Mouse (Mus musculus) intestine, embryonic 16.5 days (tissue): ENCODE measurements around the gene Azi2. TPM values are rescaled to one million over a fixed set of nuclear protein-coding genes. Genes with fewer than 3 reads are reported as not detected.

Experiments
- ATAC-seq: fragments of 200-750 bp; cut with Nextera tagmentation; 2 replicates; pipeline ENCODE4 v1.8.0; 2017; ENCODE audit warnings: moderate TSS enrichment, moderate library complexity
- H3K27ac ChIP-seq: fragments of 300-500 bp; sonication (generic); 2 replicates; pipeline ENCODE4 v1.5.1; 2014; ENCODE audit warnings: mild to moderate bottlenecking, low read length
- H3K27me3 ChIP-seq: fragments of 300-500 bp; sonication (generic); replicated peaks from 2 replicates; pipeline ENCODE4 v1.6.1; 2014; ENCODE audit warnings: low read length, control low read depth, mixed read lengths; ENCODE audit not compliant: control insufficient read depth, insufficient read depth
- H3K36me3 ChIP-seq: fragments of 300-500 bp; sonication (generic); 2 replicates; pipeline ENCODE4 v1.6.1; 2014; ENCODE audit warnings: low read length, control low read depth; ENCODE audit not compliant: control insufficient read depth, insufficient read depth
- H3K4me1 ChIP-seq: fragments of 300-500 bp; sonication (generic); 2 replicates; pipeline ENCODE4 v1.6.1; 2014; ENCODE audit warnings: low read length, control low read depth, mixed read lengths; ENCODE audit not compliant: control insufficient read depth, insufficient read depth
- H3K4me2 ChIP-seq: fragments of 300-500 bp; sonication (generic); 2 replicates; pipeline ENCODE4 v1.6.1; 2014; ENCODE audit warnings: low read depth, low read length, control low read depth
- H3K4me3 ChIP-seq: fragments of 300-500 bp; sonication (generic); 2 replicates; pipeline ENCODE4 v1.5.1; 2014; ENCODE audit warnings: mild to moderate bottlenecking, low read length
- H3K9ac ChIP-seq: fragments of 300-500 bp; sonication (generic); 2 replicates; pipeline ENCODE4 v1.6.1; 2014; ENCODE audit warnings: low read depth, low read length
- H3K9me3 ChIP-seq: fragments of 300-500 bp; sonication (generic); 2 replicates; pipeline ENCODE4 v1.6.1; 2016; ENCODE audit warnings: low read length, control low read depth; ENCODE audit not compliant: control insufficient read depth
- WGBS: fragments of 180-500 bp; shearing (Covaris S2); extraction: QIAGEN DNeasy Blood & Tissue Kit; methylation state at CpG from one replicate; pipeline ENCODE4 v1.1.7; 2014; 5-methylcytosine and 5-hydroxymethylcytosine counted together
- polyA plus RNA-seq: library from polyadenylated mRNA; unstranded; fragments of >200 nt; fragmentation: Nextera tagmentation; extraction: Ambion mirVana; gene quantifications from 2 replicates; pipeline ENCODE4 v1.2.1, GENCODE M21; 2015

The Azi2 gene
- polyA plus RNA-seq = 68.3 and 71.3 TPM in 2 replicates

DNA sequence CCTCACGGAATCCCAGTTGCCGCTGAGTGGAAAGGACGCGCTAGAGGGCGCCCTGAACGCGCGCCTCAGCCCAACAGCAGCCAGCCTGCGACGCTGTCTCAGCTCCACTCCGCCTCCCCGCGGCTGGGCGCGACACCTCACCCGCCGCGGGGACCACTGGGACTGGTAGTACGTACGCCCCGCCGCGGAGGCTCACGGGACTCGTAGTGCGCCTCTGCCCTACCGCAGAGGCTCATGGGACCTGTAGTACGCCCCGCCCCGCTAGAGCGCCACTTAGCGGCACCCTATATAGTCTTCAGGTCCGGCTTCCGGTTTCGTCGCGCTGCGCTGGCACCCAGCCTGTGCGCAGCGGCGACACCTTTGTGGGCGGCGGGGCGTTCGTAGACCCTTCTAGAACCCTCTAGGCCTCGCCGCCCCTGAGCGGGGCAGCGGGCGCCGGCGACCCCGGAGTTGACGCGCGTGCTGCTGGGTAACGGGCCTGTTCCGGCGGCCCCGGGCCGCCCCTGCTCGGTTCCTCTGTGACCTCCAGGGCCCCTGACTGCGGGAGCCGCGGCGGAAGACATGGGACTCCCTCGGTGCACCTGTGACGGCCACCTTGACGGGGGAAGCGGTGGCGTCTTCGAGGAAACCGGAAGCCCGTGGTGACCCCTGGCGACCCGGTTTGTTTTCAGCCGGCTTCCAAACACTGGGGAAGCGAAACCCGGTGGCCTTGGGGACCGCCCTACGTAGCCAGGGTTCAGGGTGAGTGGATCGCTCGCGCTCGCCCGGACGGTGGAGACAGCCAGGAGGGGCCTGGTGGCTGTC, at the start of gene Azi2:
Gene Azi2, plus strand, starts transcription at position 282 of the 804 bp plus-strand sequence.
- Histone ChIP-seq H3K9me3 (no peaks in the 10 kb centered on the region), H3K4me3 (peak within 1 kb of the TSS; percentile 89), H3K9ac (peak within 1 kb of the TSS; percentile 95), H3K4me1 (peaks cover 17% of the 10 kb centered on the region), H3K4me2 (peak within 1 kb of the TSS; percentile 80), H3K27ac (peak within 1 kb of the TSS; percentile 98), H3K27me3 (no peaks in the 10 kb centered on the region), H3K36me3 (no peaks in the 10 kb centered on the region)
- under 1% methylated on average over 86 of the region's 87 CpGs for WGBS
- ATAC-seq = peak; percentile 99

DNA sequence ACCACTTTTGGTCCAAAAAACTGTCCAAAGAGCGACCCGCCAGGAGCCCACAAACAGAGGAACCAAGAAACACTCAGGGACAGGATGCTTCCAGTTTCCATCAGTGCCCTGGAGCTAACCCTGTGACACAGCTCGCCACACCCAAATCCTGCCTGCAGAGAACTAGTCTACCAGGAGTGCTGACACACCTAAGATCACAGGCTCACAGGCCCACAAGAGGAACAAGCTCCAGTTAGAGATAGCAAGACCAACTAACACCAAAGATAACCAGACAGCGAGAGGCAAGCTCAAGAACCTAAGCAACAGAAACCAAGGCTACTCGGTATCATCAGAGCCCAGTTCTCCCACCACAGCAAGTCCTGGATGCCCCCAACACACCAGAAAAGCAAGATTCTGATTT, 43.7 kb upstream of the Azi2 start:
- WGBS = 92% methylated on average over 5 of the region's 5 CpGs
- Histone ChIP-seq H3K9ac (no peak overlapping the region), H3K27me3 (no peaks in the 10 kb centered on the region), H3K9me3 (no peaks in the 10 kb centered on the region), H3K27ac (no peak overlapping the region), H3K4me3 (no peak overlapping the region), H3K36me3 (no peaks in the 10 kb centered on the region), H3K4me1 (no peaks in the 10 kb centered on the region), H3K4me2 (no peak overlapping the region)
- no peak for ATAC-seq

DNA sequence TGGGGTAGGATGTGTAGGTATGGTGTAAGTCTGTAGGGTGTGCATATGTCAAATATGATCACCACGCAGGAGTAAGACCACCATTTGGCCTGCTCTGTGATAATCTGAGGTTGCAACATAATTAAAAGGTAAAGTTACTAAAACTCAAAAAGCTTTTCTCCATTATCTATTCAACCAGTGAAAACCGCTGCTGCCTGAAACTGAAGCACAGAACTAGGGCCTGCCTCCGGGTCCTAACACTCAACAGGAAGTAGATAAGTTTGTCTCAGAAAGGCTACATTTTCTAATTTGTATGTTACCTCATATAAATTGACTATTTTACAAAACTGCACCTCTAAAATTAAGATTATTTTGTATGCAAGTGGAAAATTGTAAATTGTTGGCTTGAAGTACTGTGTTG, 38.8 kb upstream of the Azi2 start:
- Histone ChIP-seq H3K4me2 (no peak overlapping the region), H3K4me3 (no peak overlapping the region), H3K9me3 (no peaks in the 10 kb centered on the region), H3K36me3 (no peaks in the 10 kb centered on the region), H3K27ac (no peak overlapping the region), H3K27me3 (no peaks in the 10 kb centered on the region), H3K4me1 (0 out of 2 replicates have a peak, but pooled peaks cover 4% of the 10 kb centered on the region), H3K9ac (no peak overlapping the region)
- no peak for ATAC-seq
- WGBS = 87% methylated on average over 3 of the region's 3 CpGs

DNA sequence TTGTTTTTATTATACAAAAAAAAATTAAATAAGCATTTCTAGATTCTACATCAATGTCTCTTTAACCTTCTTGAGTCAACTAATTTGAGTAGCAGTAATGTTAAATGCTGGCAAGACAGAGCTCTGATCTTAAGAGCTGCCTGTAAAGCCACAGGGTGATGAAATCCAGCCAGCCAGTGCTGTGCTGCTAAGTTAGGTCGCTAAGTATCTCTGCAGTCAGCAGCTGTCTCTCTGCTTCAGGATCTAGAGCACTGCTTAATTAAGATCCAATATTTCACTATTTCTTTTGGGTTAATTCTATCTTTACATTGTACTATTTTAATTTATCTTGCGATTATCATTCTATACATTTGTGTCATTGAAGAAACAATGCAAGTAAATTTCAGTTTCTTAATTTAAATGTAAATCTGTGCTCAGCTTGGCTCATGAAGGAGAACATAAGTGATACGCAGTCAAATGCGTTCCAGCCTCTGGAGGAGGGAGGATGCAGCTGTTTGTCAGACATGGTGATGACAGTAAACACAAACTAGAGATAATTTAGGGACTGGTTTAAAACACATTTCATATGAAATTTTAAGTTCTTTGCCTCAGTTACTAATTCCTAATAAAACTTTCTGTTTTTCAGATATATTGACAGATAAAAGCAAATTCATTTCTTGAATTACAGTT, 36.9 kb upstream of the Azi2 start:
- no peak overlapping the region for H3K9ac ChIP-seq
- no peaks in the 10 kb centered on the region for H3K9me3 ChIP-seq
- no peaks in the 10 kb centered on the region for H3K36me3 ChIP-seq
- H3K27ac ChIP-seq = no peak overlapping the region
- 54% methylated on average over 4 of the region's 4 CpGs for WGBS
- H3K27me3 ChIP-seq = no peaks in the 10 kb centered on the region
- no peak overlapping the region for H3K4me2 ChIP-seq
- 0 out of 2 replicates have a peak, but pooled peaks cover 4% of the 10 kb centered on the region for H3K4me1 ChIP-seq
- no peak for ATAC-seq
- no peak overlapping the region for H3K4me3 ChIP-seq

DNA sequence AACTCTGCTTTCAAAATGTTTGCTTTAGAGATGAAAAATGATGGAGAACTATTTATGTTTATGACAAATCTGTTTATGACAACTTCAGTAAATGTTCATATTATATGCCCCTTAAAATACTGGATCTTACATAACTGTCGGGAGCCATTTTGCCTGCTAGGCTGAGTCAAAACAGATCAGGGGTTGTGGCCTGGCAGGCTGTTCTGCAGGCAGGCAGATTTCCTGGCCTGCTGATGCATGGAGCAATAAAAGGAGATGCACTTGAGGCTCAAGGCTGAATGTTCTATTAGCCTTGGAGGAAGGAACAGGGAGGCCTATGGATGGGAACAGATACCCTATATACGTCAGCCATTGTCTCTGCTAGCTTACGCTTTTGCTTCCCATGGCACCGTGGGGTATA, 36.4 kb upstream of the Azi2 start:
- 0 out of 2 replicates have a peak, but pooled peaks cover 4% of the 10 kb centered on the region for H3K4me1 ChIP-seq
- H3K4me2 ChIP-seq = no peak overlapping the region
- no peaks in the 10 kb centered on the region for H3K27me3 ChIP-seq
- no peak overlapping the region for H3K27ac ChIP-seq
- WGBS = 75% methylated on average over 4 of the region's 4 CpGs
- no peaks in the 10 kb centered on the region for H3K9me3 ChIP-seq
- no peak overlapping the region for H3K9ac ChIP-seq
- no peak overlapping the region for H3K4me3 ChIP-seq
- 0 out of 2 replicates have a peak, but pooled peaks have one; percentile 38 for ATAC-seq
- no peaks in the 10 kb centered on the region for H3K36me3 ChIP-seq

DNA sequence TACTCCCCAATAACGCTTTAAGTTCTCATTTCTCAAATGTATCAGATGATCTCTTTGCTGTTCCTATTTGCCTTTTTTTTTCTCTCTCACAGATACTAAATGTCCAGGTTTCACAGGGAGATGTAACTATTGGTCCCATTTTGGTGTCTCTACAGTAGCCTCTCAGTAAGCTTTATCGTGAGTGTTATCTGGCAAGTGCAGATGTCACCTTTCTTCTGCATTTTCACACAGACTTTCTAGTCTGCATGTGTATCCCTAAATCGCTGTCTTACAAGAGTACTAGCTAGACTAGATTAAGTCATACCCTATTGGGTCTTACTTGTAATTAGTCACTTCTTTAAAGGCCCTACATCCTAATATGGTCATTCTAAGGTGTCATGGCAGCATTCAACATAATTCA, 27.4 kb upstream of the Azi2 start:
- Histone ChIP-seq H3K9me3 (no peaks in the 10 kb centered on the region), H3K27ac (no peak overlapping the region), H3K27me3 (no peaks in the 10 kb centered on the region), H3K9ac (no peak overlapping the region), H3K4me2 (no peak overlapping the region), H3K4me1 (no peaks in the 10 kb centered on the region), H3K36me3 (no peaks in the 10 kb centered on the region), H3K4me3 (no peak overlapping the region)
- ATAC-seq = no peak
- 91% methylated on average over 3 of the region's 3 CpGs for WGBS

DNA sequence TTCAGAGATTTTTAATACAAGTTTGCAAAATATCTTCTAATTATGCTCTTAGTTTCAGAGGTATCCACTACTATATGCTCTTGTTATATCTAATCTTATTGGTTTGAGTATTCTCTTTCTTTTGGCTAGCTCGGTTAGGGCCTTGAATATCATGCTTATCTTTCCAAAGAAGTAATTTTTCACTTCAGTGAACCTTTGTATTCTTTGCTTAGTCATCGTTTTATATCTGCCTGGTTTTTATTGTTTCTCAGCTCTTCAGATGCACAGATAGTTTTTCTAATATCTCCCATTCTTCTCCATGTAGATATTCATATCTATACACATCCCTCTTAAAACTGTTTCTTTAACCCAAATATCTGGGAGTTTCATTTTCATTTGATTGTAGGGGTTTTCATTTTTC, 15.3 kb upstream of the Azi2 start:
- H3K4me3 ChIP-seq = no peak overlapping the region
- no peaks in the 10 kb centered on the region for H3K27me3 ChIP-seq
- no peak for ATAC-seq
- no peak overlapping the region for H3K27ac ChIP-seq
- no peak overlapping the region for H3K4me2 ChIP-seq
- H3K36me3 ChIP-seq = no peaks in the 10 kb centered on the region
- H3K9me3 ChIP-seq = no peaks in the 10 kb centered on the region
- H3K9ac ChIP-seq = no peak overlapping the region
- no peaks in the 10 kb centered on the region for H3K4me1 ChIP-seq
- WGBS = 77% methylated on average over 2 of the region's 2 CpGs

DNA sequence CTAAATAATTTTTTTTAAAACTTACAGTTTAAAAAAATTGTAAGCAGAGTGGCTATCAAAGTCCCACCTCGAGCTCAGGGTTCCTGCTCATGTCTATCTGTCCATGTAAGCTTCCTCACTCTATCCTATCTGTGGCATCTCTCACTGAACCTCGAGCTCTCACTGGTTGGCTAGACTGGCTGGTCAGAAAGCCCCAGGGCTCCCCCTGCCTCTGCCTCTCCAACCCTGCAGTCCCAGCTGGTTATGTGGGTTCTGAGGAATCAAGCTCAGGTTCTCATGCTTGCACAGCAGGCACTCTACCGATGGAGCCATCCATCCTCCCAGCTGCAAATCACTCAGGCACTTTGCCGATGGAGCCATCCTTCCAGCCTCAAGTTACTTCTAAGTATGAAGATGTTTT, 10.8 kb upstream of the Azi2 start:
- no peak overlapping the region for H3K4me3 ChIP-seq
- ATAC-seq = no peak
- WGBS = 54% methylated on average over 4 of the region's 4 CpGs

DNA sequence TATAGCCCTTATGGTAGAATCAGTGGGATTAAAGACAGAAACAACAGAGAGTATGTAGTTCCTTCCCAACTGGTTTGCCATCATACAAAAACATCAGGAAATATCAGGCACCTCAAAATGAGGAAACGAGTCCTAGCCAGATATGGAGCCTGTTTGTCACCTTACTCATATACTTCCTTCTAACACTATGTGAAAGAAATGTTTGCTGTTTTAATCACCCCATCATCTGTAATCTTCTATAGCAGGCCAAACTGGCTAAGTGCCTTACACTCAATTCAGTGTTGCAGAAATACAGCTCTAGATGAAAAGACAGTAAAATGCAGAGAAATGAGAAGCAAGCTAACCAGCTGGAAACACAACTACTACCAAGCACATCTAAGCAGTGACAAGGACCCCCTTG, 10.0 kb upstream of the Azi2 start:
- no peak overlapping the region for H3K27ac ChIP-seq
- WGBS = 80% methylated on average over 1 of the region's 1 CpGs
- H3K4me3 ChIP-seq = no peak overlapping the region
- no peak overlapping the region for H3K4me2 ChIP-seq
- H3K4me1 ChIP-seq = no peaks in the 10 kb centered on the region
- H3K27me3 ChIP-seq = no peaks in the 10 kb centered on the region
- ATAC-seq = no peak
- H3K9ac ChIP-seq = no peak overlapping the region
- H3K9me3 ChIP-seq = no peaks in the 10 kb centered on the region
- H3K36me3 ChIP-seq = no peaks in the 10 kb centered on the region

More for the DNA sequence above, 10.8 kb upstream of the Azi2 start:
- Histone ChIP-seq H3K9me3 (no peaks in the 10 kb centered on the region), H3K4me2 (no peak overlapping the region), H3K27ac (no peak overlapping the region), H3K36me3 (no peaks in the 10 kb centered on the region), H3K27me3 (no peaks in the 10 kb centered on the region), H3K9ac (no peak overlapping the region), H3K4me1 (no peaks in the 10 kb centered on the region)
